Mouse (Mus musculus) neural tube, embryonic 14.5 days (tissue): ENCODE measurements around the gene Atp8b4. TPM values are rescaled to one million over a fixed set of nuclear protein-coding genes. Genes with fewer than 3 reads are reported as not detected.

Source experiments
- ATAC-seq: fragments of 200-750 bp; cut with Nextera tagmentation; 2 replicates; pipeline ENCODE4 v1.8.0; 2017; ENCODE audit warnings: low read depth, mild to moderate bottlenecking, moderate TSS enrichment, moderate library complexity
- H3K27ac ChIP-seq: fragments of 300-500 bp; sonication (generic); 2 replicates; pipeline ENCODE4 v1.5.1; 2014; ENCODE audit warnings: low read depth, mild to moderate bottlenecking, control low read depth, low read length, moderate library complexity, mixed read lengths
- H3K27me3 ChIP-seq: fragments of 300-500 bp; sonication (generic); 2 replicates; pipeline ENCODE4 v1.6.1; 2014; ENCODE audit warnings: low read length; ENCODE audit not compliant: control insufficient read depth, insufficient read depth
- H3K36me3 ChIP-seq: fragments of 300-500 bp; sonication (generic); 2 replicates; pipeline ENCODE4 v1.6.1; 2014; ENCODE audit warnings: low read length, mixed read lengths; ENCODE audit not compliant: control insufficient read depth, insufficient read depth
- H3K4me1 ChIP-seq: fragments of 300-500 bp; sonication (generic); 2 replicates; pipeline ENCODE4 v1.6.1; 2014; ENCODE audit warnings: low read length; ENCODE audit not compliant: control insufficient read depth, insufficient read depth
- H3K4me2 ChIP-seq: fragments of 300-500 bp; sonication (generic); 2 replicates; pipeline ENCODE4 v1.6.1; 2014; ENCODE audit warnings: mild to moderate bottlenecking, low read depth, low read length, control low read depth
- H3K4me3 ChIP-seq: fragments of 300-500 bp; sonication (generic); 2 replicates; pipeline ENCODE4 v1.5.1; 2014; ENCODE audit warnings: low read depth, low read length, control low read depth, mixed read lengths
- H3K9ac ChIP-seq: fragments of 300-500 bp; sonication (generic); replicated peaks from 2 replicates; pipeline ENCODE4 v1.6.1; 2014; ENCODE audit warnings: low read depth, mild to moderate bottlenecking, control low read depth, low read length, mixed read lengths
- H3K9me3 ChIP-seq: fragments of 300-500 bp; sonication (generic); 2 replicates; pipeline ENCODE4 v1.6.1; 2016; ENCODE audit warnings: low read length; ENCODE audit not compliant: control insufficient read depth
- WGBS: fragments of 180-500 bp; shearing (Covaris S2); extraction: QIAGEN DNeasy Blood & Tissue Kit; methylation state at CpG from one replicate; pipeline ENCODE4 v1.1.7; 2014; 5-methylcytosine and 5-hydroxymethylcytosine counted together
- polyA plus RNA-seq: library from polyadenylated mRNA; unstranded; fragments of >200 nt; fragmentation: Nextera tagmentation; extraction: Ambion mirVana; gene quantifications from 2 replicates; pipeline ENCODE4 v1.2.1, GENCODE M21; 2014

Gene Atp8b4
- polyA plus RNA-seq, 1 experiment from 2014 or later, result 0.03 TPM

DNA sequence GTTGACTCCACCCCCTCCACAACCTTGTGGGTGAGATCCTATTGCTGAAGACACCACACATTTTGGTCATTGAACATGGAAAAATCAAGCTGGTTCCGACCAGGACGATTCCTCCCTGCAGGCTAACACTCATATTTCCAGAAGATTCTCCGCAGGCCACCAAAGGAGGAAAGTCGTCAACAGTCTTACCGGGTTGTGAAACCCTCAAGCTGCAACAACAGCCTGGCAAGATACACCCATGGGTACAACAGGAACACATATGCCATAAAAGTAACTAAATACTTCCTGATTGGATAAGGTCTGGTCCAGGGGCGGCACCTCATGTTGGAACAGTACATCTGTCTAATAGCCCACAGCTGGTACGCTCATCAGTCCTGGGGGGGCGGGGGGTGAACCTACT lies 159.0 kb downstream of the Atp8b4 start:
- H3K9ac ChIP-seq, result no peak overlapping the region
- H3K27me3 ChIP-seq, result no peaks in the 10 kb centered on the region
- WGBS, result 88% methylated on average over 8 of the region's 8 CpGs
- H3K4me2 ChIP-seq, result no peak overlapping the region
- H3K4me3 ChIP-seq, result no peak overlapping the region
- H3K4me1 ChIP-seq, result no peaks in the 10 kb centered on the region
- H3K36me3 ChIP-seq, result no peaks in the 10 kb centered on the region
- no peak for ATAC-seq
- H3K27ac ChIP-seq, result no peak overlapping the region
- H3K9me3 ChIP-seq, result no peaks in the 10 kb centered on the region

DNA sequence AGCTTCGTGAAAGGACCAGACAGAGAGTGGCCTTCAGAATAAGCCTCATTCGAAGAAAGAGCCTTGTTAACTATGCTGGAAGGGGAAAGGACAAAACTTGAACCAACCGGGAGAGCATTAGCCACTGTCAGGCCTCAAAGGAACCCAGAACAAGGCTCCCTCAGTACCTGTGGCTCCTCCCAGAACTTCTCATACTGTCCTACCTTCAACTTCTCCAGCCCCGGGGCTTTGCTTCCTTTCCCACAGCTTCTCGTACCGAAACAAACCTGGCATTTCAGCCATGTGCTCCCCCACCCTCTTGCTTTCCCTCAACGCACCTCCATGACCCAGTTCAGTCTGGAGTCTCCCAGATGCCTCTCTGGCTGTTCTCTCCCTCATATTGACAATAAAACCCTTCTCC lies 160.3 kb downstream of the Atp8b4 start:
- Histone ChIP-seq H3K9ac (no peak overlapping the region), H3K4me3 (no peak overlapping the region), H3K36me3 (no peaks in the 10 kb centered on the region), H3K27ac (no peak overlapping the region), H3K27me3 (no peaks in the 10 kb centered on the region), H3K4me1 (no peaks in the 10 kb centered on the region), H3K9me3 (no peaks in the 10 kb centered on the region), H3K4me2 (no peak overlapping the region)
- 91% methylated on average over 7 of the region's 7 CpGs for WGBS
- ATAC-seq, result no peak

DNA sequence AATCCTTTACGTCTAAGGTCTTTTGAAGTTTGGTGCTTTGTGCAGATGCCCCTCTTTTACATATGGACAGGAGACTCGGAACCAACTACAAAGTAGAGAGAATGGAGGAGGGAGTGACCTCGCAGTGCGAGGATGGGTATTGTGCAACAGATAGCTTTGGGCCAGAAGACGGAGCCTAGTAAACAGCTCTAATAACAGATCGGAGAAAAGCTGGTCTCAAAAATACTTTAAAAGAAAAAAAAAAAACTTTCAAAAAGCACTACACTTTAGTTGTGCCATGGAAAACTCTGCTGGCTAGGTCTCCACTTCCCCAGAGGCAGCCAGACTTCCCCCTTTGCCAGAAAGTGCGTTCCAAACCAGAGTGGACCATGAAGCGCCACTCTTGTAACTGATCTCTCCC lies 161.0 kb downstream of the Atp8b4 start:
- WGBS, result 75% methylated on average over 8 of the region's 8 CpGs
- Histone ChIP-seq H3K4me1 (no peaks in the 10 kb centered on the region), H3K4me3 (no peak overlapping the region), H3K27ac (no peak overlapping the region), H3K9me3 (no peaks in the 10 kb centered on the region), H3K27me3 (no peaks in the 10 kb centered on the region), H3K9ac (no peak overlapping the region), H3K4me2 (no peak overlapping the region), H3K36me3 (no peaks in the 10 kb centered on the region)
- no peak for ATAC-seq

DNA sequence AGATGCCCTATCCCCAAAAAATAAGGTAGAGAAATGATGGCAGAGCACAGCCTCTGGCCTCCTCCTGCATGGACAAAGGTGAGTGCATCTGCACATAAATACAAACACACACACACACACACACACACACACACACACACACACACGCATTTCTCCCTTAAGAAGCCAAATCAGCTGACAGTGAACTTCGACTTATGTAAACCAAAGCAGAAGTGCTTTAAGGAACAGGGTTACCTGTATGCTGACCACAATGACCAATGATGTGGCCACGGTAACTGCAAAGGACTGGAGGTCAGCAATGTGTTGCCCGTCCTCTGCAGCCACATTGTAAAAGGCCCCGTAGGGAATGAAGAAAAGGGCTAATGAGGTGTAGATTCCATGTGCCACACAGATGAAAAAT lies 163.3 kb downstream of the Atp8b4 start:
- Histone ChIP-seq H3K36me3 (no peaks in the 10 kb centered on the region), H3K9ac (no peak overlapping the region), H3K4me3 (no peak overlapping the region), H3K27ac (no peak overlapping the region), H3K9me3 (no peaks in the 10 kb centered on the region), H3K27me3 (no peaks in the 10 kb centered on the region), H3K4me2 (no peak overlapping the region), H3K4me1 (no peaks in the 10 kb centered on the region)
- no peak for ATAC-seq
- 76% methylated on average over 5 of the region's 5 CpGs for WGBS

DNA sequence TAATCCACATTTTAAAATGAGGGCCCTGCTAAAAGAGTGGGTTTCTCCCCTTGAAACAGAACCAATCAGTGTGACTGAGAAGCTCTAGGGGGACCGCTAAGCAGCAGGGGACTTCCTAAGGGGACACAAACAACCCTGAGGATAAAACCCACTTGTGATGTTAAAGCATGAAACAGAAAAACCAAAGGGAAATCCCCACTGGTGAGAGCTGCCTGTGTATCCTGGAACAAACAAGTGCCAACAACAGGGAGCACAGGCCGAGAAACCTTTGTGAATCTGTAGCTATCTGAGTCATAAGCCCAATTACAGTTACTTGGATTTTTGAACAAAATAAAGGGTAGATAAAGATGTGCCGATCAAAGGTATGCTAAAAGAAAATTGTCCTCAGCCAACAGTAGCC lies 168.7 kb downstream of the Atp8b4 start:
- Histone ChIP-seq H3K4me1 (no peaks in the 10 kb centered on the region), H3K36me3 (no peaks in the 10 kb centered on the region), H3K27ac (no peak overlapping the region), H3K4me3 (no peak overlapping the region), H3K9ac (no peak overlapping the region), H3K4me2 (no peak overlapping the region), H3K9me3 (no peaks in the 10 kb centered on the region), H3K27me3 (no peaks in the 10 kb centered on the region)
- 91% methylated on average over 3 of the region's 3 CpGs for WGBS
- ATAC-seq, result no peak

DNA sequence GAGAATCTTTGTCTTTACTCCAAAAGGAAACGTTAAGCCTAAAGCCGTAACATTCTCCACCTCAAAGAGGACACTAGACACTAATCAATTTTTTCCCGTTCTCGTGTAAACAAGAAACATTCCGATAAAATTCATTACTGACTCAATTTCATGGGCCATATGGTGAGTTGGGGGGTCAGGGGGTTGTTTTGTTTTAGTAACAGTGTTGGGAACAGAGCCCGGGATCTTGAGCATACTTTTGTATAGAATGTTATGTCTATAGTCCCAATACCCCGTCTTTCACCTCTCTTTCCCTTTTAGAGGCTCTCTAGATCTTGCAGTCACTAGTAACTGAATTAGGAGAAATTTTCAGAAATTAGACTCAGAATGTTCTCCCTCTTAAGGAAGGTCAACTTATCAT lies 177.3 kb downstream of the Atp8b4 start:
- Histone ChIP-seq H3K4me1 (no peaks in the 10 kb centered on the region), H3K9me3 (no peaks in the 10 kb centered on the region), H3K27ac (no peak overlapping the region), H3K9ac (no peak overlapping the region), H3K36me3 (no peaks in the 10 kb centered on the region), H3K27me3 (no peaks in the 10 kb centered on the region), H3K4me3 (no peak overlapping the region), H3K4me2 (no peak overlapping the region)
- WGBS, result 72% methylated on average over 7 of the region's 7 CpGs
- ATAC-seq, result no peak

DNA sequence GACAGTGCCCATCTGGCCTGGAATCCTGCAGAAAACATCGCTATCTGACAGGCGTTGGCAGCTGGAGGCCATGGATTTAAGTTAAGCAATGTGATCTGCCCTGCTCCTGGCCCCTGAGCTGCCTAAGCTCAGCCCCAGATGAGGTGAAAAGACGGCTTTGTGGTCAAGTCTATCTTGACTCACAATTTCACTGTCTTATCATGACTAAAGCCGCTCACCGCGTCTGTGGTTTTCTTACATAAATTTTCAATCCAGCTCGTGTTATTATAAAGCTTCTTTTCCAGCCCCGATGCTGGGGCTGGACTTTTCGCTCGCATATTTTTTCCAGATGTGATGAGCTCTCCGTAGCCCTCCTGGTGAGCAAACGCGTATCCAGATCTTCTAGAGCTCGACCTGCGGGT lies 177.8 kb downstream of the Atp8b4 start:
- Histone ChIP-seq H3K4me2 (no peak overlapping the region), H3K36me3 (no peaks in the 10 kb centered on the region), H3K9me3 (no peaks in the 10 kb centered on the region), H3K4me3 (no peak overlapping the region), H3K27ac (no peak overlapping the region), H3K4me1 (no peaks in the 10 kb centered on the region), H3K27me3 (no peaks in the 10 kb centered on the region), H3K9ac (no peak overlapping the region)
- 82% methylated on average over 15 of the region's 15 CpGs for WGBS
- ATAC-seq, result no peak

DNA sequence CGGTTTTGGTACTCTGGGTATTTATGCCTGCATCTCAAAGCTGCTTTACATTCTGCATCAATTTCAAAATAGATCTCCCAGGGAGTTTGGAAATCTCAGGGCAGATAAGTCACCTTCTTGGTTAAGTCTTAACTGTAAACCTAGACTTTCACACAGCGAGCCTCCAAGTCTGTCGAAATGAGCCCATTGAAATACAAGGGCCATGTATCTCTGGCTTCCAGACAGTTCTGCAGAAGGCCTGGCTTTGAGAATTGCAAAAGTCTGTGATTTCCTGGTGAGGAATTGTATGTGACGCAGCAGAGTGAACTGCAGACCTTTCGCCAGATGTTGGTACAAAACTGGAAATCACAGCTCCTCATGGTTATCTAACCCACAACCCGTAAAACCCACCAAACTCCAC lies 182.4 kb downstream of the Atp8b4 start:
- H3K36me3 ChIP-seq, result no peaks in the 10 kb centered on the region
- WGBS, result 96% methylated on average over 6 of the region's 6 CpGs
- no peaks in the 10 kb centered on the region for H3K27me3 ChIP-seq
- H3K4me3 ChIP-seq, result no peak overlapping the region
- no peaks in the 10 kb centered on the region for H3K9me3 ChIP-seq
- H3K4me1 ChIP-seq, result no peaks in the 10 kb centered on the region
- no peak for ATAC-seq
- H3K9ac ChIP-seq, result no peak overlapping the region
- H3K4me2 ChIP-seq, result no peak overlapping the region
- no peak overlapping the region for H3K27ac ChIP-seq

DNA sequence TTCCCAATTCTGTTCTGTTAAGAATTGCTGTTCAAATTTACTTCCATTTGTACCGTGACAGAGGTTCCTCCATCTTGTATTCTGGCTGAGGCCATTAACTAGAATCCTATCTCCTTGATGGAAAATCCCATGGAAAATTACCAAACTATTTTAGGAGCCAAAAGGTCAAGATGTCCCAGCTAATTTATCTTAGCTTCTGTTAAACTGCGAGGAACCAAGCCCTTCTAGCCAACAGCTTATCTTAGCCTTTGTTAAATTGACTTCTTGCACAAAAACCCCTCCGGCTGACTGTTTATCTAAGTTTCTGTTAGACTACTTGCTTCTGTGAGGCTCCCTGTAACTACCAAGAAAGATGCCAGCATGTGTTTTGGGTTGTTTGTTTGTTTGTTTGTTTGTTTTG lies 183.5 kb downstream of the Atp8b4 start:
- Histone ChIP-seq H3K27ac (no peak overlapping the region), H3K9me3 (no peaks in the 10 kb centered on the region), H3K4me3 (no peak overlapping the region), H3K36me3 (no peaks in the 10 kb centered on the region), H3K4me2 (no peak overlapping the region), H3K9ac (no peak overlapping the region), H3K4me1 (no peaks in the 10 kb centered on the region), H3K27me3 (no peaks in the 10 kb centered on the region)
- WGBS, result 87% methylated on average over 3 of the region's 3 CpGs
- ATAC-seq, result no peak

DNA sequence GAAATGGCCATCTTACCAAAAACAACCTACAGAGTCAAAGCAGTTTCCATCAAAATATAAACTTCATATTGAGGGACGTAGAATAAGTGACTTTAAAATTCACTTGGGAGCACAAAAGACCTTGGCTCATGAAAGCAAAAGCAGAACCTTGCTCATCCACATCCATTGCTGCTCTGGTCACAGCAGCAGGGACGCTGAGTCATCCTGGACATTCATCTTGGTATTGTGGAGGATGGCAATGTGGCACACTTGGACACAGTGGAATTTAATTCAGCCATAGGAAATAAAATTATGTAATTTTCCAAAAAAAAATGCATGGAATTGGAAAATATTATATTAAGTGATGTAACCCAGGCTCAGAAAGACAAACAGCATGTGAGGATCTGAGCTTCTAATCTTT lies 184.1 kb downstream of the Atp8b4 start:
- no peaks in the 10 kb centered on the region for H3K9me3 ChIP-seq
- no peak overlapping the region for H3K27ac ChIP-seq
- H3K4me1 ChIP-seq, result no peaks in the 10 kb centered on the region
- no peak overlapping the region for H3K4me2 ChIP-seq
- H3K4me3 ChIP-seq, result no peak overlapping the region
- H3K36me3 ChIP-seq, result no peaks in the 10 kb centered on the region
- H3K27me3 ChIP-seq, result no peaks in the 10 kb centered on the region
- ATAC-seq, result no peak
- H3K9ac ChIP-seq, result no peak overlapping the region
- WGBS, result 87% methylated on average over 2 of the region's 2 CpGs
